Mouse (Mus musculus) cerebellum, adult 9-10 months (tissue): ENCODE measurements around the gene Megf11.
"Not testable (repeated sequence)": the region's sequence is repeated elsewhere in the genome, so short reads cannot be mapped to it uniquely, and the experiment has no call there.

ENCODE experiments used
- DNase-seq: peaks from one replicate; pipeline ENCODE4 v3.0.0; 2022

The Megf11 gene

GRCm38 (mm10) chr9:64654723-64655122 lies 269.3 kb downstream of the Megf11 start:
- DNase-seq: no peak

GRCm38 (mm10) chr9:64656613-64657012 lies 271.2 kb downstream of the Megf11 start:
- no peak for DNase-seq

GRCm38 (mm10) chr9:64660222-64660621 lies 274.8 kb downstream of the Megf11 start:
- peak; percentile 60 for DNase-seq

- DNase-seq: no peak
These were observed 279.2 kb downstream of the Megf11 start for GRCm38 (mm10) chr9:64664612-64665011.

- no peak for DNase-seq
These were observed 281.1 kb downstream of the Megf11 start for GRCm38 (mm10) chr9:64666549-64666948.

- no peak for DNase-seq
These were observed 282.1 kb downstream of the Megf11 start for GRCm38 (mm10) chr9:64667513-64667912.

- DNase-seq: no peak
These were observed 282.6 kb downstream of the Megf11 start for GRCm38 (mm10) chr9:64668001-64668400.

GRCm38 (mm10) chr9:64671341-64672319 lies 286.2 kb downstream of the Megf11 start:
- not testable (repeated sequence) for DNase-seq

- no peak for DNase-seq
These were observed 301.9 kb downstream of the Megf11 start for GRCm38 (mm10) chr9:64687122-64688014.

- DNase-seq: no peak
These were observed 302.6 kb downstream of the Megf11 start for GRCm38 (mm10) chr9:64688015-64688394.

- peak; percentile 30 for DNase-seq
These were observed 305.3 kb downstream of the Megf11 start for GRCm38 (mm10) chr9:64690771-64691170.

GRCm38 (mm10) chr9:64691176-64691575 lies 305.8 kb downstream of the Megf11 start:
- peak; percentile 73 for DNase-seq

GRCm38 (mm10) chr9:64693094-64693493 lies 307.7 kb downstream of the Megf11 start:
- DNase-seq: no peak

- no peak for DNase-seq
These were observed 309.8 kb downstream of the Megf11 start for GRCm38 (mm10) chr9:64695266-64695665.

- no peak for DNase-seq
These were observed 311.0 kb downstream of the Megf11 start for GRCm38 (mm10) chr9:64696404-64696803.

GRCm38 (mm10) chr9:64697006-64697405 lies 311.6 kb downstream of the Megf11 start:
- DNase-seq: no peak

GRCm38 (mm10) chr9:64697677-64698076 lies 312.3 kb downstream of the Megf11 start:
- DNase-seq: no peak

GRCm38 (mm10) chr9:64698586-64698985 lies 313.2 kb downstream of the Megf11 start:
- DNase-seq: no peak

GRCm38 (mm10) chr9:64700451-64701311 lies 315.3 kb downstream of the Megf11 start:
- no peak for DNase-seq

GRCm38 (mm10) chr9:64701651-64702050 lies 316.2 kb downstream of the Megf11 start:
- DNase-seq: no peak

GRCm38 (mm10) chr9:64702391-64702790 lies 317.0 kb downstream of the Megf11 start:
- no peak for DNase-seq

- no peak for DNase-seq
These were observed 317.5 kb downstream of the Megf11 start for GRCm38 (mm10) chr9:64702937-64703336.
